Mouse (Mus musculus) intestine, embryonic 16.5 days (tissue): ENCODE measurements around the gene Grhl3. TPM values are rescaled to one million over a fixed set of nuclear protein-coding genes. Genes with fewer than 3 reads are reported as not detected.

Experiments used
- ATAC-seq: fragments of 200-750 bp; cut with Nextera tagmentation; 2 replicates; pipeline ENCODE4 v1.8.0; 2017; ENCODE audit warnings: moderate TSS enrichment, moderate library complexity
- H3K27ac ChIP-seq: fragments of 300-500 bp; sonication (generic); 2 replicates; pipeline ENCODE4 v1.5.1; 2014; ENCODE audit warnings: mild to moderate bottlenecking, low read length
- H3K27me3 ChIP-seq: fragments of 300-500 bp; sonication (generic); replicated peaks from 2 replicates; pipeline ENCODE4 v1.6.1; 2014; ENCODE audit warnings: low read length, control low read depth, mixed read lengths; ENCODE audit not compliant: control insufficient read depth, insufficient read depth
- H3K36me3 ChIP-seq: fragments of 300-500 bp; sonication (generic); 2 replicates; pipeline ENCODE4 v1.6.1; 2014; ENCODE audit warnings: low read length, control low read depth; ENCODE audit not compliant: control insufficient read depth, insufficient read depth
- H3K4me1 ChIP-seq: fragments of 300-500 bp; sonication (generic); 2 replicates; pipeline ENCODE4 v1.6.1; 2014; ENCODE audit warnings: low read length, control low read depth, mixed read lengths; ENCODE audit not compliant: control insufficient read depth, insufficient read depth
- H3K4me2 ChIP-seq: fragments of 300-500 bp; sonication (generic); 2 replicates; pipeline ENCODE4 v1.6.1; 2014; ENCODE audit warnings: low read depth, low read length, control low read depth
- H3K4me3 ChIP-seq: fragments of 300-500 bp; sonication (generic); 2 replicates; pipeline ENCODE4 v1.5.1; 2014; ENCODE audit warnings: mild to moderate bottlenecking, low read length
- H3K9ac ChIP-seq: fragments of 300-500 bp; sonication (generic); 2 replicates; pipeline ENCODE4 v1.6.1; 2014; ENCODE audit warnings: low read depth, low read length
- H3K9me3 ChIP-seq: fragments of 300-500 bp; sonication (generic); 2 replicates; pipeline ENCODE4 v1.6.1; 2016; ENCODE audit warnings: low read length, control low read depth; ENCODE audit not compliant: control insufficient read depth
- WGBS: fragments of 180-500 bp; shearing (Covaris S2); extraction: QIAGEN DNeasy Blood & Tissue Kit; methylation state at CpG from one replicate; pipeline ENCODE4 v1.1.7; 2014; 5-methylcytosine and 5-hydroxymethylcytosine counted together
- polyA plus RNA-seq: library from polyadenylated mRNA; unstranded; fragments of >200 nt; fragmentation: Nextera tagmentation; extraction: Ambion mirVana; gene quantifications from 2 replicates; pipeline ENCODE4 v1.2.1, GENCODE M21; 2015

Gene Grhl3
- polyA plus RNA-seq, 1 experiment from 2014 or later = 2.9 TPM

- Histone ChIP-seq H3K4me1 (peaks cover 3% of the 10 kb centered on the region), H3K27ac (no peak overlapping the region), H3K4me3 (no peak overlapping the region), H3K4me2 (no peak overlapping the region), H3K36me3 (no peaks in the 10 kb centered on the region), H3K27me3 (no peaks in the 10 kb centered on the region), H3K9ac (no peak overlapping the region), H3K9me3 (no peaks in the 10 kb centered on the region)
- 75% methylated on average over 9 of the region's 9 CpGs for WGBS
- ATAC-seq = no peak
Observed at GRCm38 (mm10) chr4:135540057-135540456, 33.4 kb downstream of the Grhl3 start.

GRCm38 (mm10) chr4:135539056-135539455, 34.4 kb downstream of the Grhl3 start:
- no peak overlapping the region for H3K27ac ChIP-seq
- no peaks in the 10 kb centered on the region for H3K36me3 ChIP-seq
- no peak for ATAC-seq
- no peaks in the 10 kb centered on the region for H3K27me3 ChIP-seq
- H3K4me2 ChIP-seq = no peak overlapping the region
- 85% methylated on average over 12 of the region's 12 CpGs for WGBS
- H3K4me3 ChIP-seq = no peak overlapping the region
- H3K9me3 ChIP-seq = no peaks in the 10 kb centered on the region
- H3K4me1 ChIP-seq = no peaks in the 10 kb centered on the region
- H3K9ac ChIP-seq = no peak overlapping the region

GRCm38 (mm10) chr4:135535021-135535420, 38.4 kb downstream of the Grhl3 start:
- Histone ChIP-seq H3K4me2 (no peak overlapping the region), H3K4me3 (no peak overlapping the region), H3K4me1 (0 out of 2 replicates have a peak, but pooled peaks cover 6% of the 10 kb centered on the region), H3K27ac (no peak overlapping the region), H3K36me3 (0 out of 2 replicates have a peak, but pooled peaks cover 2% of the 10 kb centered on the region), H3K9ac (no peak overlapping the region), H3K9me3 (peaks cover 7% of the 10 kb centered on the region; the same call in 1 of the 2 replicates), H3K27me3 (no peaks in the 10 kb centered on the region)
- ATAC-seq = no peak
- WGBS = 96% methylated on average over 3 of the region's 3 CpGs

GRCm38 (mm10) chr4:135533001-135533400, 40.4 kb downstream of the Grhl3 start:
- no peak overlapping the region for H3K27ac ChIP-seq
- H3K4me1 ChIP-seq = 0 out of 2 replicates have a peak, but pooled peaks cover 9% of the 10 kb centered on the region
- H3K27me3 ChIP-seq = no peaks in the 10 kb centered on the region
- no peak overlapping the region for H3K9ac ChIP-seq
- peaks cover 7% of the 10 kb centered on the region; the same call in 1 of the 2 replicates for H3K9me3 ChIP-seq
- H3K36me3 ChIP-seq = 0 out of 2 replicates have a peak, but pooled peaks cover 2% of the 10 kb centered on the region
- no peak for ATAC-seq
- no peak overlapping the region for H3K4me3 ChIP-seq
- WGBS = 68% methylated on average over 6 of the region's 6 CpGs
- no peak overlapping the region for H3K4me2 ChIP-seq

- H3K27ac ChIP-seq = no peak overlapping the region
- WGBS = 48% methylated on average over 9 of the region's 9 CpGs
- 0 out of 2 replicates have a peak, but pooled peaks cover 9% of the 10 kb centered on the region for H3K4me1 ChIP-seq
- no peak overlapping the region for H3K9ac ChIP-seq
- peaks cover 7% of the 10 kb centered on the region; the same call in 1 of the 2 replicates for H3K9me3 ChIP-seq
- ATAC-seq = no peak
- no peak overlapping the region for H3K4me2 ChIP-seq
- no peaks in the 10 kb centered on the region for H3K27me3 ChIP-seq
- 0 out of 2 replicates have a peak, but pooled peaks cover 2% of the 10 kb centered on the region for H3K36me3 ChIP-seq
- no peak overlapping the region for H3K4me3 ChIP-seq
Observed at GRCm38 (mm10) chr4:135531771-135532613, 41.4 kb downstream of the Grhl3 start.

- 84% methylated on average over 9 of the region's 9 CpGs for WGBS
- Histone ChIP-seq H3K9ac (no peak overlapping the region), H3K36me3 (0 out of 2 replicates have a peak, but pooled peaks cover 2% of the 10 kb centered on the region), H3K27ac (no peak overlapping the region), H3K4me3 (no peak overlapping the region), H3K27me3 (no peaks in the 10 kb centered on the region), H3K4me1 (peaks cover 13% of the 10 kb centered on the region; the same call in 1 of the 2 replicates), H3K9me3 (peaks cover 7% of the 10 kb centered on the region; the same call in 1 of the 2 replicates), H3K4me2 (no peak overlapping the region)
- no peak for ATAC-seq
Observed at GRCm38 (mm10) chr4:135531236-135531635, 42.2 kb downstream of the Grhl3 start.

GRCm38 (mm10) chr4:135530270-135530669, 43.2 kb downstream of the Grhl3 start:
- Histone ChIP-seq H3K4me3 (no peak overlapping the region), H3K4me1 (peaks cover 16% of the 10 kb centered on the region; the same call in 1 of the 2 replicates), H3K27me3 (0 out of 2 replicates have a peak, but pooled peaks cover 2% of the 10 kb centered on the region), H3K9ac (no peak overlapping the region), H3K9me3 (peaks cover 7% of the 10 kb centered on the region; the same call in 1 of the 2 replicates), H3K4me2 (no peak overlapping the region), H3K36me3 (0 out of 2 replicates have a peak, but pooled peaks cover 2% of the 10 kb centered on the region), H3K27ac (no peak overlapping the region)
- WGBS = 69% methylated on average over 2 of the region's 2 CpGs
- no peak for ATAC-seq

GRCm38 (mm10) chr4:135526039-135526710, 47.3 kb downstream of the Grhl3 start:
- Histone ChIP-seq H3K27me3 (peaks cover 2% of the 10 kb centered on the region; the same call in 1 of the 2 replicates), H3K4me2 (no peak overlapping the region), H3K9me3 (peaks cover 7% of the 10 kb centered on the region; the same call in 1 of the 2 replicates), H3K4me1 (peaks cover 14% of the 10 kb centered on the region; the same call in 1 of the 2 replicates), H3K4me3 (no peak overlapping the region), H3K36me3 (0 out of 2 replicates have a peak, but pooled peaks cover 2% of the 10 kb centered on the region), H3K9ac (no peak overlapping the region), H3K27ac (no peak overlapping the region)
- WGBS = 39% methylated on average over 14 of the region's 14 CpGs
- no peak for ATAC-seq

- H3K27ac ChIP-seq = no peak overlapping the region
- peaks cover 2% of the 10 kb centered on the region; the same call in 1 of the 2 replicates for H3K27me3 ChIP-seq
- no peaks in the 10 kb centered on the region for H3K9me3 ChIP-seq
- H3K4me2 ChIP-seq = no peak overlapping the region
- no peak overlapping the region for H3K4me3 ChIP-seq
- no peak for ATAC-seq
- peaks cover 14% of the 10 kb centered on the region; the same call in 1 of the 2 replicates for H3K4me1 ChIP-seq
- 68% methylated on average over 12 of the region's 12 CpGs for WGBS
- no peaks in the 10 kb centered on the region for H3K36me3 ChIP-seq
- H3K9ac ChIP-seq = no peak overlapping the region
Observed at GRCm38 (mm10) chr4:135525057-135525456, 48.4 kb downstream of the Grhl3 start.
